Mouse (Mus musculus) liver, embryonic 14.5 days (tissue): ENCODE results near the gene Prkab2.

ENCODE experiments used
- CTCF ChIP-seq: IDR thresholded peaks from 2 replicates; pipeline ENCODE4 v1.5.1; 2016; ENCODE audit warnings: antibody characterized with exemption, low read depth, control low read depth
- EP300 ChIP-seq: IDR thresholded peaks from 2 replicates; pipeline ENCODE4 v1.6.1; 2016; ENCODE audit warnings: antibody characterized with exemption, low read depth

DNA sequence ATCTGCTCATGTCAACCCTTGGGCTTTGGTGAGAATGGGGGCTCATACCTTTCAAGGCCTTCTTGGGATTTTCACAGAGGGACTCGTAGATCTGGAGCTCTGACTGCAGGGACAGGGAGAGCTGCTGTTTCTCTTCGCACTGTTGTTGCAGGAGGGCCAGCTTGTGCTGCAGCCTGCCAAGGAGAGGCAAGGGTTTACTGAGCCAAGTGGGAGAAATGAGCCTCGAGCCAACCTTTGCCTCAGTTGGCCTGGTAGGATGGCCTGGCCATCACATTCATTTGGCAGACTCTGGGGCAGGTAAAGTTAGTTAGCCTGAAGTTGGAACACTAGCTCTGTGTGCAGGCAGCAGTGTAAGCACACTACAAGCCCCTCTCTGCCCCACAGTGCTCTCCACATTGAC lies 41.1 kb downstream of the Prkab2 start:
- TF ChIP-seq EP300 (no peak), CTCF (no peak)
